Mouse (Mus musculus): Measurements from ENCODE around the gene Adh1. TPM values are rescaled to one million over a fixed set of nuclear protein-coding genes. Genes with fewer than 3 reads are reported as not detected.

The Adh1 gene
- polyA plus RNA-seq, 1 experiment from 2014 or later: 0.20 TPM

GRCm38 (mm10) chr3:138303771-138304488, 43.1 kb downstream of the Adh1 start:
- WGBS: 95% methylated on average over 6 of the region's 6 CpGs
- H3K36me3 ChIP-seq (replicated peaks): no peaks in the 10 kb centered on the region
- no peak overlapping the region for H3K4me2 ChIP-seq
- H3K9me3 ChIP-seq: 0 out of 2 replicates have a peak, but pooled peaks cover 2% of the 10 kb centered on the region
- H3K4me1 ChIP-seq: no peaks in the 10 kb centered on the region; the same call in 1 of the 2 replicates
- no peak overlapping the region for H3K9ac ChIP-seq
- no peak overlapping the region for H3K27ac ChIP-seq
- ATAC-seq (ENCODE audit: low FRiP score): no peak
- no peak overlapping the region for H3K4me3 ChIP-seq (replicated peaks)
- H3K27me3 ChIP-seq: no peaks in the 10 kb centered on the region

- ATAC-seq (ENCODE audit: low FRiP score): no peak
- 69% methylated on average over 4 of the region's 4 CpGs for WGBS
- no peaks in the 10 kb centered on the region for H3K36me3 ChIP-seq (replicated peaks)
- H3K4me2 ChIP-seq: no peak overlapping the region
- no peaks in the 10 kb centered on the region for H3K9me3 ChIP-seq
- no peaks in the 10 kb centered on the region for H3K27me3 ChIP-seq
- H3K4me3 ChIP-seq (replicated peaks): no peak overlapping the region
- H3K27ac ChIP-seq: no peak overlapping the region
- H3K9ac ChIP-seq: no peak overlapping the region
- H3K4me1 ChIP-seq: no peaks in the 10 kb centered on the region; the same call in 1 of the 2 replicates
These were observed 43.7 kb downstream of the Adh1 start for GRCm38 (mm10) chr3:138304489-138304871.

GRCm38 (mm10) chr3:138305486-138306289, 44.9 kb downstream of the Adh1 start:
- Histone ChIP-seq H3K4me3 (replicated peaks) (no peak overlapping the region), H3K27ac (no peak overlapping the region), H3K9ac (no peak overlapping the region), H3K27me3 (no peaks in the 10 kb centered on the region), H3K4me2 (no peak overlapping the region), H3K4me1 (no peaks in the 10 kb centered on the region; the same call in 1 of the 2 replicates), H3K36me3 (replicated peaks) (no peaks in the 10 kb centered on the region), H3K9me3 (no peaks in the 10 kb centered on the region)
- 73% methylated on average over 10 of the region's 10 CpGs for WGBS
- no peak for ATAC-seq (ENCODE audit: low FRiP score)

GRCm38 (mm10) chr3:138306290-138306683, 45.5 kb downstream of the Adh1 start:
- ATAC-seq (ENCODE audit: low FRiP score): no peak

GRCm38 (mm10) chr3:138309910-138310309, 49.1 kb downstream of the Adh1 start:
- H3K36me3 ChIP-seq (replicated peaks): no peaks in the 10 kb centered on the region
- ATAC-seq (ENCODE audit: low FRiP score): no peak
- no peak overlapping the region for H3K4me3 ChIP-seq (replicated peaks)
- no peak overlapping the region for H3K27ac ChIP-seq
- H3K4me2 ChIP-seq: no peak overlapping the region
- no peak overlapping the region for H3K9ac ChIP-seq
- no peaks in the 10 kb centered on the region; the same call in 1 of the 2 replicates for H3K4me1 ChIP-seq
- 92% methylated on average over 8 of the region's 8 CpGs for WGBS
- no peaks in the 10 kb centered on the region for H3K27me3 ChIP-seq
- H3K9me3 ChIP-seq: no peaks in the 10 kb centered on the region

More at GRCm38 (mm10) chr3:138306290-138306683, 45.5 kb downstream of the Adh1 start:
- H3K27me3 ChIP-seq: no peaks in the 10 kb centered on the region
- no peak overlapping the region for H3K4me3 ChIP-seq (replicated peaks)
- H3K36me3 ChIP-seq (replicated peaks): no peaks in the 10 kb centered on the region
- no peaks in the 10 kb centered on the region for H3K9me3 ChIP-seq
- H3K4me2 ChIP-seq: no peak overlapping the region
- no peaks in the 10 kb centered on the region; the same call in 1 of the 2 replicates for H3K4me1 ChIP-seq
- WGBS: 78% methylated on average over 8 of the region's 8 CpGs
- no peak overlapping the region for H3K27ac ChIP-seq
- no peak overlapping the region for H3K9ac ChIP-seq

- no peak overlapping the region for H3K27ac ChIP-seq
- H3K9ac ChIP-seq: no peak overlapping the region
- no peaks in the 10 kb centered on the region for H3K9me3 ChIP-seq
- no peaks in the 10 kb centered on the region for H3K27me3 ChIP-seq
- WGBS: 83% methylated on average over 6 of the region's 6 CpGs
- no peak overlapping the region for H3K4me3 ChIP-seq (replicated peaks)
- no peak for ATAC-seq (ENCODE audit: low FRiP score)
- no peaks in the 10 kb centered on the region for H3K4me1 ChIP-seq
- H3K4me2 ChIP-seq: no peak overlapping the region
- no peaks in the 10 kb centered on the region for H3K36me3 ChIP-seq (replicated peaks)
These were observed 50.2 kb downstream of the Adh1 start for GRCm38 (mm10) chr3:138311015-138311414.

- H3K9ac ChIP-seq: no peak within 1 kb of the TSS
- no peak for ATAC-seq (ENCODE audit: low FRiP score)
- no peak within 1 kb of the TSS for H3K27ac ChIP-seq
- no peaks in the 10 kb centered on the region for H3K27me3 ChIP-seq
- no peaks in the 10 kb centered on the region for H3K36me3 ChIP-seq (replicated peaks)
- no peaks in the 10 kb centered on the region for H3K9me3 ChIP-seq
- no peaks in the 10 kb centered on the region for H3K4me1 ChIP-seq
- no peak within 1 kb of the TSS for H3K4me3 ChIP-seq (replicated peaks)
- no peak within 1 kb of the TSS for H3K4me2 ChIP-seq
- WGBS: 84% methylated on average over 5 of the region's 5 CpGs
These were observed 52.2 kb downstream of the Adh1 start, which contains the start of gene Adh6a for GRCm38 (mm10) chr3:138312965-138313364. Gene Adh6a, plus strand, starts transcription at chr3:138313286.

- H3K36me3 ChIP-seq (replicated peaks): no peaks in the 10 kb centered on the region
These were observed 56.2 kb downstream of the Adh1 start for GRCm38 (mm10) chr3:138316908-138317472.

GRCm38 (mm10) chr3:138325001-138325400, 64.2 kb downstream of the Adh1 start:
- 95% methylated on average over 17 of the region's 17 CpGs for WGBS
- no peaks in the 10 kb centered on the region for H3K27me3 ChIP-seq
- no peaks in the 10 kb centered on the region for H3K9me3 ChIP-seq
- no peak overlapping the region for H3K4me3 ChIP-seq (replicated peaks)
- no peak for ATAC-seq (ENCODE audit: low FRiP score)
- no peaks in the 10 kb centered on the region for H3K36me3 ChIP-seq (replicated peaks)
- no peak overlapping the region for H3K4me2 ChIP-seq
- H3K9ac ChIP-seq: no peak overlapping the region
- H3K4me1 ChIP-seq: no peaks in the 10 kb centered on the region
- no peak overlapping the region for H3K27ac ChIP-seq

More at GRCm38 (mm10) chr3:138316908-138317472, 56.2 kb downstream of the Adh1 start:
- Histone ChIP-seq H3K4me1 (no peaks in the 10 kb centered on the region), H3K27ac (no peak overlapping the region), H3K9me3 (no peaks in the 10 kb centered on the region), H3K27me3 (no peaks in the 10 kb centered on the region), H3K9ac (no peak overlapping the region), H3K4me3 (replicated peaks) (no peak overlapping the region), H3K4me2 (no peak overlapping the region)
- WGBS: 87% methylated on average over 2 of the region's 2 CpGs
- ATAC-seq (ENCODE audit: low FRiP score): no peak

GRCm38 (mm10) chr3:138325466-138325865, 64.7 kb downstream of the Adh1 start:
- 92% methylated on average over 6 of the region's 6 CpGs for WGBS
- Histone ChIP-seq H3K27me3 (no peaks in the 10 kb centered on the region), H3K4me1 (no peaks in the 10 kb centered on the region), H3K27ac (no peak overlapping the region), H3K9ac (no peak overlapping the region), H3K4me3 (replicated peaks) (no peak overlapping the region), H3K9me3 (no peaks in the 10 kb centered on the region), H3K4me2 (no peak overlapping the region), H3K36me3 (replicated peaks) (no peaks in the 10 kb centered on the region)
- ATAC-seq (ENCODE audit: low FRiP score): no peak

- no peak overlapping the region for H3K27ac ChIP-seq
- H3K36me3 ChIP-seq (replicated peaks): no peaks in the 10 kb centered on the region
These were observed 73.1 kb downstream of the Adh1 start for GRCm38 (mm10) chr3:138333910-138334309.

GRCm38 (mm10) chr3:138334320-138334719, 73.5 kb downstream of the Adh1 start:
- no peak overlapping the region for H3K27ac ChIP-seq
- WGBS: 89% methylated on average over 4 of the region's 4 CpGs
- no peaks in the 10 kb centered on the region for H3K9me3 ChIP-seq
- H3K4me1 ChIP-seq: no peaks in the 10 kb centered on the region
- no peaks in the 10 kb centered on the region for H3K27me3 ChIP-seq
- no peaks in the 10 kb centered on the region for H3K36me3 ChIP-seq (replicated peaks)
- no peak overlapping the region for H3K4me2 ChIP-seq
- ATAC-seq (ENCODE audit: low FRiP score): no peak
- H3K4me3 ChIP-seq (replicated peaks): no peak overlapping the region
- no peak overlapping the region for H3K9ac ChIP-seq

More at GRCm38 (mm10) chr3:138333910-138334309, 73.1 kb downstream of the Adh1 start:
- WGBS: 90% methylated on average over 8 of the region's 8 CpGs
- no peak for ATAC-seq (ENCODE audit: low FRiP score)
- Histone ChIP-seq H3K4me1 (no peaks in the 10 kb centered on the region), H3K9ac (no peak overlapping the region), H3K27me3 (no peaks in the 10 kb centered on the region), H3K4me2 (no peak overlapping the region), H3K4me3 (replicated peaks) (no peak overlapping the region), H3K9me3 (no peaks in the 10 kb centered on the region)
